In genomic region chr14:55078366-55078989, GRCm38 (mm10) we compare ENCODE assay signal across 8 mouse cellular contexts. TPM values are rescaled to one million over a fixed set of nuclear protein-coding genes. Genes with fewer than 3 reads are reported as not detected.
A peak's percentile ranks its signal among the peaks of the same experiment; 100 is the strongest.
DNase-seq lines count a peak whose midpoint lies in the region; ATAC-seq lines count a peak whose summit lies in the region.

No protein-coding gene starts in this region.

- peak overlapping the region; percentile 60 for H3K4me2 ChIP-seq in kidney, embryonic 15.5 days
- peak overlapping the region; percentile 42 for H3K4me2 ChIP-seq in embryonic facial prominence, embryonic 14.5 days (ENCODE audit: low read depth, low read length)
- peak overlapping the region; percentile 57 for H3K4me2 ChIP-seq in limb, embryonic 12.5 days
- peak overlapping the region; percentile 33 for H3K4me2 ChIP-seq in neural tube, embryonic 14.5 days (ENCODE audit: low read depth, low read length)

- peaks cover 6% of the 10 kb centered on the region; the same call in 1 of the 2 replicates for H3K36me3 ChIP-seq in kidney, embryonic 15.5 days
- peaks cover 4% of the 10 kb centered on the region for H3K36me3 ChIP-seq in embryonic facial prominence, embryonic 14.5 days (ENCODE audit: control insufficient read depth, insufficient read depth, low read length)
- H3K36me3 ChIP-seq in limb, embryonic 12.5 days = peaks cover 12% of the 10 kb centered on the region
- H3K36me3 ChIP-seq in neural tube, embryonic 14.5 days (ENCODE audit: control insufficient read depth, insufficient read depth, low read length) = peaks cover 11% of the 10 kb centered on the region; the same call in 1 of the 2 replicates

- peak; percentile 78 for ATAC-seq in kidney, embryonic 15.5 days (replicated peaks; ENCODE audit: low FRiP score)
- peak; percentile 71 for ATAC-seq in embryonic facial prominence, embryonic 14.5 days (ENCODE audit: low read depth)
- peak; percentile 39; the same call in 1 of the 2 replicates for ATAC-seq in limb, embryonic 12.5 days (ENCODE audit: insufficient number of reproducible peaks, insufficient read depth, low FRiP score, low TSS enrichment, low read depth)
- ATAC-seq in neural tube, embryonic 14.5 days (ENCODE audit: low read depth) = peak; percentile 84

- WGBS in kidney, embryonic 15.5 days = 4% methylated on average over 23 of the region's 23 CpGs
- WGBS in embryonic facial prominence, embryonic 14.5 days = 9% methylated on average over 21 of the region's 23 CpGs
- under 1% methylated on average over 23 of the region's 23 CpGs for WGBS in limb, embryonic 12.5 days
- under 1% methylated on average over 23 of the region's 23 CpGs for WGBS in neural tube, embryonic 14.5 days

- H3K9ac ChIP-seq in kidney, embryonic 15.5 days = peak overlapping the region; percentile 40
- peak overlapping the region; percentile 38 for H3K9ac ChIP-seq in embryonic facial prominence, embryonic 14.5 days (ENCODE audit: low read depth, low read length)
- peak overlapping the region; percentile 31; the same call in 1 of the 2 replicates for H3K9ac ChIP-seq in limb, embryonic 12.5 days (replicated peaks)
- H3K9ac ChIP-seq in neural tube, embryonic 14.5 days (replicated peaks; ENCODE audit: low read depth, low read length) = peak overlapping the region; percentile 25; the same call in 1 of the 2 replicates

- peak overlapping the region; percentile 30 for H3K4me3 ChIP-seq in kidney, embryonic 15.5 days (replicated peaks)
- peak overlapping the region; percentile 13; the same call in 1 of the 2 replicates for H3K4me3 ChIP-seq in embryonic facial prominence, embryonic 14.5 days (ENCODE audit: low read depth, low read length)
- H3K4me3 ChIP-seq in limb, embryonic 12.5 days (replicated peaks) = peak overlapping the region; percentile 27
- H3K4me3 ChIP-seq in neural tube, embryonic 14.5 days (ENCODE audit: low read depth, low read length) = 0 out of 2 replicates have a peak overlapping the region, but pooled peaks have one; percentile 0

- no peak for DNase-seq in kidney, adult 18-20 months
- peak; percentile 74 for DNase-seq in embryonic facial prominence, embryonic 14.5 days (ENCODE audit: low spot score)
- no peak for DNase-seq in c-Kit-positive CD71-positive TER-119-positive erythroid progenitor cells, embryonic 14.5 days (ENCODE audit: low spot score)
- no peak for DNase-seq in adipocyte (ENCODE audit: low spot score)
- DNase-seq in adrenal gland, adult 2 months = no peak

- no peaks in the 10 kb centered on the region for H3K9me3 ChIP-seq in kidney, embryonic 15.5 days (replicated peaks)
- H3K9me3 ChIP-seq in embryonic facial prominence, embryonic 14.5 days (ENCODE audit: control insufficient read depth, low read length) = no peaks in the 10 kb centered on the region
- no peaks in the 10 kb centered on the region for H3K9me3 ChIP-seq in limb, embryonic 12.5 days
- no peaks in the 10 kb centered on the region for H3K9me3 ChIP-seq in neural tube, embryonic 14.5 days (ENCODE audit: control insufficient read depth, low read length)

- no peaks in the 10 kb centered on the region for H3K27me3 ChIP-seq in kidney, embryonic 15.5 days
- H3K27me3 ChIP-seq in embryonic facial prominence, embryonic 14.5 days (replicated peaks; ENCODE audit: control insufficient read depth, insufficient read depth, low read length) = no peaks in the 10 kb centered on the region
- peaks cover 22% of the 10 kb centered on the region for H3K27me3 ChIP-seq in limb, embryonic 12.5 days
- H3K27me3 ChIP-seq in neural tube, embryonic 14.5 days (ENCODE audit: control insufficient read depth, insufficient read depth, low read length) = no peaks in the 10 kb centered on the region

- peaks cover 32% of the 10 kb centered on the region for H3K4me1 ChIP-seq in kidney, embryonic 15.5 days
- peaks cover 11% of the 10 kb centered on the region for H3K4me1 ChIP-seq in embryonic facial prominence, embryonic 14.5 days (ENCODE audit: control insufficient read depth, insufficient read depth, low read length)
- H3K4me1 ChIP-seq in limb, embryonic 12.5 days (replicated peaks) = peaks cover 22% of the 10 kb centered on the region
- peaks cover 36% of the 10 kb centered on the region for H3K4me1 ChIP-seq in neural tube, embryonic 14.5 days (ENCODE audit: control insufficient read depth, insufficient read depth, low read length)

- H3K27ac ChIP-seq in kidney, embryonic 15.5 days = peak overlapping the region; percentile 80
- no peak overlapping the region; the same call in 1 of the 2 replicates for H3K27ac ChIP-seq in embryonic facial prominence, embryonic 14.5 days (replicated peaks; ENCODE audit: low read depth, low read length)
- peak overlapping the region; percentile 67 for H3K27ac ChIP-seq in limb, embryonic 12.5 days
- H3K27ac ChIP-seq in neural tube, embryonic 14.5 days (ENCODE audit: low read depth, low read length) = peak overlapping the region; percentile 91

RNA-seq across cellular contexts. Expression of gene Zfhx2, which starts 13.6 kb away (rescaled TPM):
- 6.0 and 6.5 TPM in 2 replicates for polyA plus RNA-seq in kidney, embryonic 15.5 days (2015; fragmentation: Nextera tagmentation; extraction: Ambion mirVana)
- 3.4 and 3.7 TPM in 2 replicates for polyA plus RNA-seq in embryonic facial prominence, embryonic 14.5 days (2014; fragmentation: Nextera tagmentation; extraction: Ambion mirVana)
- polyA plus RNA-seq in limb, embryonic 12.5 days (2016; fragmentation: Nextera tagmentation; extraction: Ambion mirVana) = 6.9 and 7.0 TPM in 2 replicates
- 23.9 and 27.3 TPM in 2 replicates for polyA plus RNA-seq in neural tube, embryonic 14.5 days (2014; fragmentation: Nextera tagmentation; extraction: Ambion mirVana)
- 1 to 10 TPM; 6.3 to 7.3 TPM for total RNA-seq in adrenal gland, adult 2 months (2021)
- polyA plus RNA-seq in adrenal gland, adult 2 months (2012; rRNA removed) = 3.0 and 4.2 TPM in 2 replicates

RNA-seq across cellular contexts. Expression of gene Thtpa, which starts 16.1 kb away (rescaled TPM):
- polyA plus RNA-seq in kidney, embryonic 15.5 days (2015; fragmentation: Nextera tagmentation; extraction: Ambion mirVana) = 21.0 and 21.5 TPM in 2 replicates
- polyA plus RNA-seq in embryonic facial prominence, embryonic 14.5 days (2014; fragmentation: Nextera tagmentation; extraction: Ambion mirVana) = 16.7 and 22.6 TPM in 2 replicates
- polyA plus RNA-seq in limb, embryonic 12.5 days (2016; fragmentation: Nextera tagmentation; extraction: Ambion mirVana) = 24.0 and 24.2 TPM in 2 replicates
- 29.3 and 32.0 TPM in 2 replicates for polyA plus RNA-seq in neural tube, embryonic 14.5 days (2014; fragmentation: Nextera tagmentation; extraction: Ambion mirVana)
- total RNA-seq in adrenal gland, adult 2 months (2021) = 10 to 100 TPM; 11.6 to 21.6 TPM
- 6.0 and 6.7 TPM in 2 replicates for polyA plus RNA-seq in adrenal gland, adult 2 months (2012; rRNA removed)

RNA-seq across cellular contexts. Expression of gene Ap1g2, which starts 27.9 kb away (rescaled TPM):
- 15.9 and 18.9 TPM in 2 replicates for polyA plus RNA-seq in kidney, embryonic 15.5 days (2015; fragmentation: Nextera tagmentation; extraction: Ambion mirVana)
- 15.3 and 17.6 TPM in 2 replicates for polyA plus RNA-seq in embryonic facial prominence, embryonic 14.5 days (2014; fragmentation: Nextera tagmentation; extraction: Ambion mirVana)
- polyA plus RNA-seq in limb, embryonic 12.5 days (2016; fragmentation: Nextera tagmentation; extraction: Ambion mirVana) = 10.7 and 13.7 TPM in 2 replicates
- polyA plus RNA-seq in neural tube, embryonic 14.5 days (2014; fragmentation: Nextera tagmentation; extraction: Ambion mirVana) = 5.4 and 7.0 TPM in 2 replicates
- 10 to 100 TPM; 21.9 to 24.8 TPM for total RNA-seq in adrenal gland, adult 2 months (2021)
- polyA plus RNA-seq in adrenal gland, adult 2 months (2012; rRNA removed) = 27.3 and 30.3 TPM in 2 replicates

RNA-seq across cellular contexts. Expression of gene Jph4, which starts 38.3 kb away (rescaled TPM):
- 0.59 and 1.2 TPM in 2 replicates for polyA plus RNA-seq in kidney, embryonic 15.5 days (2015; fragmentation: Nextera tagmentation; extraction: Ambion mirVana)
- 3.0 and 3.8 TPM in 2 replicates for polyA plus RNA-seq in embryonic facial prominence, embryonic 14.5 days (2014; fragmentation: Nextera tagmentation; extraction: Ambion mirVana)
- polyA plus RNA-seq in limb, embryonic 12.5 days (2016; fragmentation: Nextera tagmentation; extraction: Ambion mirVana) = 0.69 and 0.78 TPM in 2 replicates
- polyA plus RNA-seq in neural tube, embryonic 14.5 days (2014; fragmentation: Nextera tagmentation; extraction: Ambion mirVana) = 36.2 and 41.3 TPM in 2 replicates
- 1 to 10 TPM; 2.5 to 3.0 TPM for total RNA-seq in adrenal gland, adult 2 months (2021)
- polyA plus RNA-seq in adrenal gland, adult 2 months (2012; rRNA removed) = 4.0 and 6.8 TPM in 2 replicates
